In genomic region chr4:144903088-144903487, GRCm38 (mm10) we compare ENCODE assay signal across 17 mouse cellular contexts. TPM values are rescaled to one million over a fixed set of nuclear protein-coding genes. Genes with fewer than 3 reads are reported as not detected.
A peak's percentile ranks its signal among the peaks of the same experiment; 100 is the strongest.
DNase-seq lines count a peak whose midpoint lies in the region; ATAC-seq and TF ChIP-seq lines count a peak whose summit lies in the region.
"Had no signal": no experiment of that assay in that cellular context is flagged by ENCODE, and none has a peak within 500 bp of the region (broad histone marks: within the 10 kb centered on the region; RNA-seq: fewer than 3 reads in every experiment).

No protein-coding gene starts in this region.

- no peaks in the 10 kb centered on the region for H3K27me3 ChIP-seq in kidney, embryonic 15.5 days
- no peaks in the 10 kb centered on the region for H3K27me3 ChIP-seq in liver, embryonic 16.5 days (ENCODE audit: control insufficient read depth, insufficient read depth, low read depth, low read length)
- H3K27me3 ChIP-seq: CH12.LX; forebrain, embryonic 15.5 days; hindbrain, embryonic 13.5 days had no signal

- no peak for ATAC-seq in kidney, embryonic 15.5 days (replicated peaks; ENCODE audit: low FRiP score)
- no peak for ATAC-seq in liver, embryonic 16.5 days (ENCODE audit: low read depth)
- ATAC-seq: forebrain, embryonic 15.5 days had no signal

- no peak for TF ChIP-seq POLR2A in bone marrow macrophage, adult 2 months (IDR thresholded peaks at IDR 0.05; ENCODE audit: borderline replicate concordance, low read depth, low read length)

- H3K9ac ChIP-seq in kidney, embryonic 15.5 days = no peak overlapping the region
- H3K9ac ChIP-seq in liver, embryonic 16.5 days (ENCODE audit: low read depth, low read length) = no peak overlapping the region
- H3K9ac ChIP-seq: forebrain, embryonic 15.5 days; hindbrain, embryonic 13.5 days had no signal

- H3K4me1 ChIP-seq in kidney, embryonic 15.5 days = peaks cover 94% of the 10 kb centered on the region
- H3K4me1 ChIP-seq in bone marrow macrophage, adult 2 months (ENCODE audit: control insufficient read depth, insufficient read depth, low read length) = peaks cover 87% of the 10 kb centered on the region
- peaks cover 86% of the 10 kb centered on the region for H3K4me1 ChIP-seq in liver, embryonic 16.5 days (ENCODE audit: control insufficient read depth, low read depth, low read length)
- H3K4me1 ChIP-seq: forebrain, embryonic 15.5 days had no signal

- H3K27ac ChIP-seq in gastrocnemius, adult 2 months = peak overlapping the region; percentile 88
- peak overlapping the region; percentile 55 for H3K27ac ChIP-seq in kidney, embryonic 15.5 days
- peak overlapping the region; percentile 93 for H3K27ac ChIP-seq in bone marrow macrophage, adult 2 months (ENCODE audit: insufficient read depth, low read depth, low read length)
- peak overlapping the region; percentile 3; the same call in 1 of the 2 replicates for H3K27ac ChIP-seq in liver, embryonic 16.5 days (ENCODE audit: low read length)
- H3K27ac ChIP-seq: forebrain, embryonic 15.5 days; hindbrain, embryonic 13.5 days had no signal

- no peak overlapping the region for H3K4me2 ChIP-seq in kidney, embryonic 15.5 days
- H3K4me2 ChIP-seq in liver, embryonic 16.5 days (ENCODE audit: low read depth, low read length) = no peak overlapping the region
- H3K4me2 ChIP-seq: forebrain, embryonic 15.5 days; hindbrain, embryonic 13.5 days; midbrain, embryonic 11.5 days had no signal

- H3K36me3 ChIP-seq in kidney, embryonic 15.5 days = peaks cover 73% of the 10 kb centered on the region
- no peaks in the 10 kb centered on the region; the same call in 1 of the 2 replicates for H3K36me3 ChIP-seq in liver, embryonic 16.5 days (ENCODE audit: control insufficient read depth, insufficient read depth)
- H3K36me3 ChIP-seq: forebrain, embryonic 15.5 days; heart, embryonic 10.5 days; hindbrain, embryonic 13.5 days had no signal

- H3K9me3 ChIP-seq in kidney, embryonic 15.5 days (replicated peaks) = no peaks in the 10 kb centered on the region
- no peaks in the 10 kb centered on the region; the same call in 1 of the 2 replicates for H3K9me3 ChIP-seq in liver, embryonic 16.5 days (replicated peaks; ENCODE audit: control insufficient read depth, low read length)
- H3K9me3 ChIP-seq: forebrain, embryonic 15.5 days; heart, embryonic 10.5 days; hindbrain, embryonic 13.5 days had no signal

- intact Hi-C loops in gastrocnemius, adult 2 months (cut with DNase I) = no loop called here

- TF ChIP-seq CTCF in gastrocnemius, adult 2 months (IDR thresholded peaks at IDR 0.05) = no peak
- no peak for TF ChIP-seq CTCF in bone marrow macrophage, adult 2 months (IDR thresholded peaks at IDR 0.05; ENCODE audit: low read depth, low read length)

- DNase-seq in gastrocnemius, adult 2 months = no peak
- DNase-seq in gastrocnemius, adult 8-10 months (ENCODE audit: low spot score in 2 of 2) = no peak
- no peak for DNase-seq in kidney, adult 8-10 months
- DNase-seq in right cerebral cortex, adult 2 months (ENCODE audit: low spot score in 2 of 2) = no peak
- no peak for DNase-seq in ovary, postnatal 36 days (ENCODE audit: low spot score)
- DNase-seq: cerebellum, postnatal 25 days; gastrocnemius, postnatal 10 days; thymus, postnatal 36 days had no signal

- 88% methylated on average over 1 of the region's 1 CpGs for WGBS in kidney, embryonic 15.5 days
- WGBS in liver, embryonic 16.5 days (ENCODE audit: insufficient replicate concordance) = 27% methylated on average over 1 of the region's 1 CpGs

- H3K4me3 ChIP-seq in gastrocnemius, adult 2 months = peak overlapping the region; percentile 19; the same call in 1 of the 2 replicates
- no peak overlapping the region for H3K4me3 ChIP-seq in kidney, embryonic 15.5 days (replicated peaks)
- H3K4me3 ChIP-seq in bone marrow macrophage, adult 2 months (ENCODE audit: insufficient read depth, low read length) = peak overlapping the region; percentile 10; the same call in 1 of the 2 replicates
- H3K4me3 ChIP-seq in liver, embryonic 16.5 days (ENCODE audit: low read depth, low read length) = no peak overlapping the region
- H3K4me3 ChIP-seq: erythroblast, embryonic 14.5 days; forebrain, embryonic 15.5 days; heart, embryonic 10.5 days; hindbrain, embryonic 13.5 days had no signal

RNA-seq across cellular contexts. Expression of gene Dhrs3, which starts 10.5 kb away (rescaled TPM):
- total RNA-seq in gastrocnemius, adult 2 months (2021) = 10 to 100 TPM; 59.5 to 63.7 TPM
- total RNA-seq in gastrocnemius, adult 8-10 months (2022) = 10 to 100 TPM; 28.4 to 36.5 (median 35.2) TPM
- polyA plus RNA-seq in kidney, embryonic 15.5 days (2015; fragmentation: Nextera tagmentation; extraction: Ambion mirVana) = 207 TPM in 2 replicates
- 661 and 687 TPM in 2 replicates for polyA plus RNA-seq in bone marrow macrophage, adult 2 months (2012; ENCODE audit: insufficient read depth, insufficient read length, missing spikeins)
- 35.3 and 39.2 TPM in 2 replicates for polyA plus RNA-seq in liver, embryonic 16.5 days (2015; fragmentation: Nextera tagmentation; extraction: Ambion mirVana)

Comparison
In these comparisons a context has a peak if more than half of its experiments do, and no peak if none do; other contexts are left out.
1. H3K27ac ChIP-seq: peak in every context shown above with its lines; median percentile 93 in bone marrow macrophage, adult 2 months; 88 in gastrocnemius, adult 2 months; 55 in kidney, embryonic 15.5 days; 3 in liver, embryonic 16.5 days.
2. H3K4me3 ChIP-seq: peak in gastrocnemius, adult 2 months (single experiment) and bone marrow macrophage, adult 2 months (single experiment); none in kidney, embryonic 15.5 days (single experiment) and liver, embryonic 16.5 days (single experiment).